Mouse (Mus musculus): Measurements from ENCODE around the gene A930033H14Rik.

A930033H14Rik gene

GRCm38 (mm10) chr10:69246762-69247161 is 33.9 kb upstream of the A930033H14Rik start:
- H3K36me3 ChIP-seq (ENCODE audit: control insufficient read depth, insufficient read depth, low read length, poor library complexity, severe bottlenecking), result no peaks in the 10 kb centered on the region
- no peaks in the 10 kb centered on the region for H3K27me3 ChIP-seq (ENCODE audit: control insufficient read depth, insufficient read depth, low read length, poor library complexity, severe bottlenecking)
- DNase-seq (ENCODE audit: low read depth, low spot score), result no peak

GRCm38 (mm10) chr10:69245906-69246668 is 33.2 kb upstream of the A930033H14Rik start:
- H3K36me3 ChIP-seq (ENCODE audit: control insufficient read depth, insufficient read depth, low read length, poor library complexity, severe bottlenecking), result no peaks in the 10 kb centered on the region
- H3K27me3 ChIP-seq (ENCODE audit: control insufficient read depth, insufficient read depth, low read length, poor library complexity, severe bottlenecking), result no peaks in the 10 kb centered on the region
- DNase-seq (ENCODE audit: low read depth, low spot score), result no peak

GRCm38 (mm10) chr10:69245151-69245550 is 32.3 kb upstream of the A930033H14Rik start:
- no peaks in the 10 kb centered on the region for H3K27me3 ChIP-seq (ENCODE audit: control insufficient read depth, insufficient read depth, low read length, poor library complexity, severe bottlenecking)
- DNase-seq (ENCODE audit: low read depth, low spot score), result no peak

GRCm38 (mm10) chr10:69240530-69240929 is 27.6 kb upstream of the A930033H14Rik start:
- Histone ChIP-seq H3K36me3 (ENCODE audit: control insufficient read depth, insufficient read depth, low read length, poor library complexity, severe bottlenecking) (no peaks in the 10 kb centered on the region), H3K27me3 (ENCODE audit: control insufficient read depth, insufficient read depth, low read length, poor library complexity, severe bottlenecking) (no peaks in the 10 kb centered on the region)
- DNase-seq (ENCODE audit: low read depth, low spot score), result no peak

More at GRCm38 (mm10) chr10:69245151-69245550, 32.3 kb upstream of the A930033H14Rik start:
- H3K36me3 ChIP-seq (ENCODE audit: control insufficient read depth, insufficient read depth, low read length, poor library complexity, severe bottlenecking), result no peaks in the 10 kb centered on the region

GRCm38 (mm10) chr10:69238311-69238710 is 25.4 kb upstream of the A930033H14Rik start:
- no peak for DNase-seq (ENCODE audit: low read depth, low spot score)
- Histone ChIP-seq H3K27me3 (ENCODE audit: control insufficient read depth, insufficient read depth, low read length, poor library complexity, severe bottlenecking) (no peaks in the 10 kb centered on the region), H3K36me3 (ENCODE audit: control insufficient read depth, insufficient read depth, low read length, poor library complexity, severe bottlenecking) (no peaks in the 10 kb centered on the region)

GRCm38 (mm10) chr10:69237781-69238180 is 24.9 kb upstream of the A930033H14Rik start:
- DNase-seq (ENCODE audit: low read depth, low spot score), result no peak
- H3K36me3 ChIP-seq (ENCODE audit: control insufficient read depth, insufficient read depth, low read length, poor library complexity, severe bottlenecking), result no peaks in the 10 kb centered on the region
- H3K27me3 ChIP-seq (ENCODE audit: control insufficient read depth, insufficient read depth, low read length, poor library complexity, severe bottlenecking), result no peaks in the 10 kb centered on the region

- Histone ChIP-seq H3K27me3 (ENCODE audit: control insufficient read depth, insufficient read depth, low read length, poor library complexity, severe bottlenecking) (no peaks in the 10 kb centered on the region), H3K36me3 (ENCODE audit: control insufficient read depth, insufficient read depth, low read length, poor library complexity, severe bottlenecking) (no peaks in the 10 kb centered on the region)
- no peak for DNase-seq (ENCODE audit: low read depth, low spot score)
Observed at GRCm38 (mm10) chr10:69237185-69237584, 24.3 kb upstream of the A930033H14Rik start.

GRCm38 (mm10) chr10:69225951-69226350 is 13.1 kb upstream of the A930033H14Rik start:
- H3K27me3 ChIP-seq (ENCODE audit: control insufficient read depth, insufficient read depth, low read length, poor library complexity, severe bottlenecking), result no peaks in the 10 kb centered on the region
- H3K36me3 ChIP-seq (ENCODE audit: control insufficient read depth, insufficient read depth, low read length, poor library complexity, severe bottlenecking), result no peaks in the 10 kb centered on the region
- no peak for DNase-seq (ENCODE audit: low read depth, low spot score)

- no peaks in the 10 kb centered on the region for H3K27me3 ChIP-seq (ENCODE audit: control insufficient read depth, insufficient read depth, low read length, poor library complexity, severe bottlenecking)
- no peaks in the 10 kb centered on the region for H3K36me3 ChIP-seq (ENCODE audit: control insufficient read depth, insufficient read depth, low read length, poor library complexity, severe bottlenecking)
- no peak for DNase-seq (ENCODE audit: low read depth, low spot score)
Observed at GRCm38 (mm10) chr10:69225471-69225870, 12.6 kb upstream of the A930033H14Rik start.

- H3K27me3 ChIP-seq (ENCODE audit: control insufficient read depth, insufficient read depth, low read length, poor library complexity, severe bottlenecking), result no peaks in the 10 kb centered on the region
- no peak for DNase-seq (ENCODE audit: low read depth, low spot score)
- no peaks in the 10 kb centered on the region for H3K36me3 ChIP-seq (ENCODE audit: control insufficient read depth, insufficient read depth, low read length, poor library complexity, severe bottlenecking)
Observed at GRCm38 (mm10) chr10:69224276-69224675, 11.4 kb upstream of the A930033H14Rik start.

GRCm38 (mm10) chr10:69223232-69223631 is 10.3 kb upstream of the A930033H14Rik start:
- no peak for DNase-seq (ENCODE audit: low read depth, low spot score)
- Histone ChIP-seq H3K36me3 (ENCODE audit: control insufficient read depth, insufficient read depth, low read length, poor library complexity, severe bottlenecking) (no peaks in the 10 kb centered on the region), H3K27me3 (ENCODE audit: control insufficient read depth, insufficient read depth, low read length, poor library complexity, severe bottlenecking) (no peaks in the 10 kb centered on the region)

- H3K27me3 ChIP-seq (ENCODE audit: control insufficient read depth, insufficient read depth, low read length, poor library complexity, severe bottlenecking), result no peaks in the 10 kb centered on the region
- peak; percentile 65 for DNase-seq (ENCODE audit: low read depth, low spot score)
- no peaks in the 10 kb centered on the region for H3K36me3 ChIP-seq (ENCODE audit: control insufficient read depth, insufficient read depth, low read length, poor library complexity, severe bottlenecking)
Observed at GRCm38 (mm10) chr10:69221955-69222354, 9.1 kb upstream of the A930033H14Rik start.

- Histone ChIP-seq H3K36me3 (ENCODE audit: control insufficient read depth, insufficient read depth, low read length, poor library complexity, severe bottlenecking) (no peaks in the 10 kb centered on the region), H3K27me3 (ENCODE audit: control insufficient read depth, insufficient read depth, low read length, poor library complexity, severe bottlenecking) (no peaks in the 10 kb centered on the region)
- no peak for DNase-seq (ENCODE audit: low read depth, low spot score)
Observed at GRCm38 (mm10) chr10:69221148-69221547, 8.2 kb upstream of the A930033H14Rik start.

GRCm38 (mm10) chr10:69220296-69220695 is 7.4 kb upstream of the A930033H14Rik start:
- no peaks in the 10 kb centered on the region for H3K36me3 ChIP-seq (ENCODE audit: control insufficient read depth, insufficient read depth, low read length, poor library complexity, severe bottlenecking)

GRCm38 (mm10) chr10:69219289-69219626 is 6.4 kb upstream of the A930033H14Rik start:
- Histone ChIP-seq H3K36me3 (ENCODE audit: control insufficient read depth, insufficient read depth, low read length, poor library complexity, severe bottlenecking) (no peaks in the 10 kb centered on the region), H3K27me3 (ENCODE audit: control insufficient read depth, insufficient read depth, low read length, poor library complexity, severe bottlenecking) (no peaks in the 10 kb centered on the region; the same call in 1 of the 2 replicates)
- no peak for DNase-seq (ENCODE audit: low read depth, low spot score)

More at GRCm38 (mm10) chr10:69220296-69220695, 7.4 kb upstream of the A930033H14Rik start:
- H3K27me3 ChIP-seq (ENCODE audit: control insufficient read depth, insufficient read depth, low read length, poor library complexity, severe bottlenecking), result no peaks in the 10 kb centered on the region
- DNase-seq (ENCODE audit: low read depth, low spot score), result no peak

Measured in splenic B cell, adult 2 months (primary cell).